Mouse (Mus musculus): ENCODE data around the gene Pnmt. TPM values are rescaled to one million over a fixed set of nuclear protein-coding genes. Genes with fewer than 3 reads are reported as not detected.

Gene Pnmt
- polyA plus RNA-seq, 1 experiment from 2014 or later, result 0.73 TPM

GRCm38 (mm10) chr11:98389221-98389780 is 3.1 kb downstream of the Pnmt start:
- Histone ChIP-seq H3K4me2 (no peak overlapping the region), H3K27ac (replicated peaks) (no peak overlapping the region)
- 25% methylated on average over 9 of the region's 9 CpGs for WGBS

GRCm38 (mm10) chr11:98390141-98390540 is 3.9 kb downstream of the Pnmt start:
- H3K4me1 ChIP-seq (replicated peaks), result peaks cover 18% of the 10 kb centered on the region
- H3K27ac ChIP-seq (replicated peaks), result no peak overlapping the region
- H3K4me3 ChIP-seq, result no peak overlapping the region
- no peak for ATAC-seq (ENCODE audit: low read depth)
- H3K27me3 ChIP-seq, result peaks cover 74% of the 10 kb centered on the region
- no peaks in the 10 kb centered on the region for H3K9me3 ChIP-seq
- H3K9ac ChIP-seq, result no peak overlapping the region
- WGBS, result 71% methylated on average over 12 of the region's 12 CpGs
- H3K4me2 ChIP-seq, result no peak overlapping the region
- H3K36me3 ChIP-seq, result no peaks in the 10 kb centered on the region

More at GRCm38 (mm10) chr11:98389221-98389780, 3.1 kb downstream of the Pnmt start:
- peaks cover 11% of the 10 kb centered on the region for H3K4me1 ChIP-seq (replicated peaks)
- H3K36me3 ChIP-seq, result no peaks in the 10 kb centered on the region
- H3K9me3 ChIP-seq, result no peaks in the 10 kb centered on the region
- 0 out of 2 replicates have a peak overlapping the region, but pooled peaks have one; percentile 3 for H3K9ac ChIP-seq
- no peak overlapping the region for H3K4me3 ChIP-seq
- no peak for ATAC-seq (ENCODE audit: low read depth)
- peaks cover 82% of the 10 kb centered on the region for H3K27me3 ChIP-seq

- H3K9me3 ChIP-seq, result no peaks in the 10 kb centered on the region
- no peak for ATAC-seq (ENCODE audit: low read depth)
- no peak overlapping the region for H3K27ac ChIP-seq (replicated peaks)
- no peak overlapping the region for H3K4me2 ChIP-seq
- H3K9ac ChIP-seq, result no peak overlapping the region
- no peaks in the 10 kb centered on the region for H3K36me3 ChIP-seq
- peaks cover 55% of the 10 kb centered on the region for H3K27me3 ChIP-seq
- peaks cover 19% of the 10 kb centered on the region for H3K4me1 ChIP-seq (replicated peaks)
- no peak overlapping the region for H3K4me3 ChIP-seq
- 17% methylated on average over 7 of the region's 8 CpGs for WGBS
These were observed 5.8 kb downstream of the Pnmt start for GRCm38 (mm10) chr11:98392034-98392433.

- H3K4me2 ChIP-seq, result no peak overlapping the region
- no peaks in the 10 kb centered on the region; the same call in 1 of the 2 replicates for H3K36me3 ChIP-seq
- no peaks in the 10 kb centered on the region for H3K9me3 ChIP-seq
- no peak overlapping the region for H3K27ac ChIP-seq (replicated peaks)
- 46% methylated on average over 4 of the region's 4 CpGs for WGBS
- H3K4me3 ChIP-seq, result no peak overlapping the region
- no peak overlapping the region for H3K9ac ChIP-seq
- H3K4me1 ChIP-seq (replicated peaks), result peaks cover 19% of the 10 kb centered on the region
- H3K27me3 ChIP-seq, result peaks cover 49% of the 10 kb centered on the region
- no peak for ATAC-seq (ENCODE audit: low read depth)
These were observed 6.4 kb downstream of the Pnmt start for GRCm38 (mm10) chr11:98392645-98393044.

GRCm38 (mm10) chr11:98393317-98393716 is 7.1 kb downstream of the Pnmt start:
- H3K27ac ChIP-seq (replicated peaks), result no peak overlapping the region
- ATAC-seq (ENCODE audit: low read depth), result no peak
- H3K9me3 ChIP-seq, result no peaks in the 10 kb centered on the region
- 79% methylated on average over 6 of the region's 6 CpGs for WGBS
- H3K9ac ChIP-seq, result no peak overlapping the region
- H3K27me3 ChIP-seq, result peaks cover 42% of the 10 kb centered on the region
- H3K4me1 ChIP-seq (replicated peaks), result peaks cover 19% of the 10 kb centered on the region
- no peak overlapping the region for H3K4me2 ChIP-seq
- no peak overlapping the region for H3K4me3 ChIP-seq
- H3K36me3 ChIP-seq, result no peaks in the 10 kb centered on the region; the same call in 1 of the 2 replicates

GRCm38 (mm10) chr11:98394301-98394700 is 8.1 kb downstream of the Pnmt start:
- Histone ChIP-seq H3K9ac (no peak overlapping the region), H3K4me2 (no peak overlapping the region), H3K36me3 (no peaks in the 10 kb centered on the region; the same call in 1 of the 2 replicates), H3K4me3 (no peak overlapping the region), H3K27me3 (peaks cover 33% of the 10 kb centered on the region), H3K4me1 (replicated peaks) (peaks cover 20% of the 10 kb centered on the region), H3K9me3 (no peaks in the 10 kb centered on the region), H3K27ac (replicated peaks) (no peak overlapping the region)
- WGBS, result 62% methylated on average over 6 of the region's 6 CpGs
- no peak for ATAC-seq (ENCODE audit: low read depth)

- no peaks in the 10 kb centered on the region; the same call in 1 of the 2 replicates for H3K36me3 ChIP-seq
- peaks cover 27% of the 10 kb centered on the region for H3K4me1 ChIP-seq (replicated peaks)
- WGBS, result 76% methylated on average over 4 of the region's 4 CpGs
- ATAC-seq (ENCODE audit: low read depth), result no peak
- H3K4me3 ChIP-seq, result no peak overlapping the region
- H3K4me2 ChIP-seq, result no peak overlapping the region
- H3K9me3 ChIP-seq, result no peaks in the 10 kb centered on the region
- no peak overlapping the region for H3K9ac ChIP-seq
- peaks cover 26% of the 10 kb centered on the region for H3K27me3 ChIP-seq
- H3K27ac ChIP-seq (replicated peaks), result no peak overlapping the region
These were observed 8.8 kb downstream of the Pnmt start for GRCm38 (mm10) chr11:98395041-98395440.

GRCm38 (mm10) chr11:98397946-98398345 is 11.7 kb downstream of the Pnmt start:
- Histone ChIP-seq H3K4me2 (no peak overlapping the region), H3K4me1 (replicated peaks) (peaks cover 35% of the 10 kb centered on the region), H3K9me3 (no peaks in the 10 kb centered on the region), H3K36me3 (no peaks in the 10 kb centered on the region; the same call in 1 of the 2 replicates), H3K27me3 (peaks cover 4% of the 10 kb centered on the region; the same call in 1 of the 2 replicates), H3K9ac (no peak overlapping the region), H3K27ac (replicated peaks) (no peak overlapping the region), H3K4me3 (no peak overlapping the region)
- WGBS, result 89% methylated on average over 7 of the region's 7 CpGs
- ATAC-seq (ENCODE audit: low read depth), result no peak

GRCm38 (mm10) chr11:98400161-98400726 is 14.0 kb downstream of the Pnmt start, which contains the start of gene Pgap3:
TSS of gene Pgap3 (minus strand) at chr11:98400490.
- ATAC-seq (ENCODE audit: low read depth), result peak; percentile 94
- H3K4me1 ChIP-seq (replicated peaks), result peaks cover 17% of the 10 kb centered on the region
- H3K36me3 ChIP-seq, result no peaks in the 10 kb centered on the region; the same call in 1 of the 2 replicates
- H3K27ac ChIP-seq (replicated peaks), result peak within 1 kb of the TSS; percentile 98
- no peaks in the 10 kb centered on the region for H3K9me3 ChIP-seq
- peak within 1 kb of the TSS; percentile 74 for H3K4me2 ChIP-seq
- peak within 1 kb of the TSS; percentile 63 for H3K4me3 ChIP-seq
- peaks cover 14% of the 10 kb centered on the region for H3K27me3 ChIP-seq
- H3K9ac ChIP-seq, result peak within 1 kb of the TSS; percentile 80
- WGBS, result under 1% methylated on average over 40 of the region's 40 CpGs

- no peaks in the 10 kb centered on the region for H3K9me3 ChIP-seq
- peak overlapping the region; percentile 98; the same call in 1 of the 2 replicates for H3K27ac ChIP-seq (replicated peaks)
- H3K36me3 ChIP-seq, result no peaks in the 10 kb centered on the region; the same call in 1 of the 2 replicates
- peak overlapping the region; percentile 80 for H3K9ac ChIP-seq
- H3K4me1 ChIP-seq (replicated peaks), result peaks cover 16% of the 10 kb centered on the region
- peak overlapping the region; percentile 74 for H3K4me2 ChIP-seq
- 0 out of 2 replicates have a peak, but pooled peaks have one; percentile 9 for ATAC-seq (ENCODE audit: low read depth)
- peaks cover 14% of the 10 kb centered on the region for H3K27me3 ChIP-seq
- WGBS, result 61% methylated on average over 3 of the region's 3 CpGs
- peak overlapping the region; percentile 63 for H3K4me3 ChIP-seq
These were observed 14.6 kb downstream of the Pnmt start for GRCm38 (mm10) chr11:98400816-98401215.

GRCm38 (mm10) chr11:98406621-98407020 is 20.4 kb downstream of the Pnmt start:
- H3K27me3 ChIP-seq, result peaks cover 36% of the 10 kb centered on the region
- H3K27ac ChIP-seq (replicated peaks), result no peak overlapping the region
- H3K36me3 ChIP-seq, result no peaks in the 10 kb centered on the region
- WGBS, result 74% methylated on average over 6 of the region's 6 CpGs
- H3K4me1 ChIP-seq (replicated peaks), result peaks cover 12% of the 10 kb centered on the region
- no peak overlapping the region for H3K4me3 ChIP-seq
- no peak overlapping the region for H3K9ac ChIP-seq
- H3K9me3 ChIP-seq, result no peaks in the 10 kb centered on the region
- H3K4me2 ChIP-seq, result no peak overlapping the region
- no peak for ATAC-seq (ENCODE audit: low read depth)

GRCm38 (mm10) chr11:98408872-98409271 is 22.6 kb downstream of the Pnmt start:
- H3K9me3 ChIP-seq, result no peaks in the 10 kb centered on the region
- peaks cover 41% of the 10 kb centered on the region for H3K27me3 ChIP-seq
- no peak overlapping the region for H3K4me3 ChIP-seq
- H3K36me3 ChIP-seq, result no peaks in the 10 kb centered on the region
- peak overlapping the region; percentile 52 for H3K9ac ChIP-seq
- peak overlapping the region; percentile 35 for H3K27ac ChIP-seq (replicated peaks)
- 54% methylated on average over 8 of the region's 8 CpGs for WGBS
- peak overlapping the region; percentile 31 for H3K4me2 ChIP-seq
- H3K4me1 ChIP-seq (replicated peaks), result peaks cover 35% of the 10 kb centered on the region
- ATAC-seq (ENCODE audit: low read depth), result no peak

Measured in neural tube, embryonic 13.5 days (tissue).